Mouse (Mus musculus) stomach, embryonic 14.5 days (tissue): ENCODE results near the gene Cacna1g. TPM values are rescaled to one million over a fixed set of nuclear protein-coding genes. Genes with fewer than 3 reads are reported as not detected.
A peak's percentile ranks its signal among the peaks of the same experiment; 100 is the strongest.

ENCODE experiments used
- ATAC-seq: fragments of 200-750 bp; cut with Nextera tagmentation; 2 replicates; pipeline ENCODE4 v1.8.0; 2017; ENCODE audit warnings: low read depth, moderate TSS enrichment; ENCODE audit not compliant: insufficient number of reproducible peaks, insufficient read depth, low FRiP score
- H3K27ac ChIP-seq: fragments of 300-500 bp; sonication (generic); 2 replicates; pipeline ENCODE4 v1.5.1; 2014; ENCODE audit warnings: mild to moderate bottlenecking, low read length, moderate library complexity, mixed read lengths
- H3K27me3 ChIP-seq: fragments of 300-500 bp; sonication (generic); 2 replicates; pipeline ENCODE4 v1.6.1; 2014; ENCODE audit warnings: low read length, control low read depth, mixed read lengths; ENCODE audit not compliant: control insufficient read depth, insufficient read depth
- H3K36me3 ChIP-seq: fragments of 300-500 bp; sonication (generic); 2 replicates; pipeline ENCODE4 v1.6.1; 2014; ENCODE audit warnings: mild to moderate bottlenecking, control low read depth, low read length, moderate library complexity, mixed read lengths; ENCODE audit not compliant: control insufficient read depth, insufficient read depth
- H3K4me1 ChIP-seq: fragments of 300-500 bp; sonication (generic); 2 replicates; pipeline ENCODE4 v1.6.1; 2014; ENCODE audit warnings: low read length, control low read depth, mixed read lengths; ENCODE audit not compliant: control insufficient read depth, insufficient read depth
- H3K4me2 ChIP-seq: fragments of 300-500 bp; sonication (generic); replicated peaks from 2 replicates; pipeline ENCODE4 v1.6.1; 2014; ENCODE audit warnings: low read depth, low read length, control low read depth
- H3K4me3 ChIP-seq: fragments of 300-500 bp; sonication (generic); 2 replicates; pipeline ENCODE4 v1.5.1; 2014; ENCODE audit warnings: low read depth, low read length, control low read depth
- H3K9ac ChIP-seq: fragments of 300-500 bp; sonication (generic); replicated peaks from 2 replicates; pipeline ENCODE4 v1.6.1; 2014; ENCODE audit warnings: low read depth, mild to moderate bottlenecking, control low read depth, low read length, moderate library complexity, mixed read lengths
- H3K9me3 ChIP-seq: fragments of 300-500 bp; sonication (generic); 2 replicates; pipeline ENCODE4 v1.6.1; 2016; ENCODE audit warnings: low read depth, low read length, control low read depth; ENCODE audit not compliant: control insufficient read depth
- WGBS: fragments of 180-500 bp; shearing (Covaris S2); extraction: QIAGEN DNeasy Blood & Tissue Kit; methylation state at CpG from one replicate; pipeline ENCODE4 v1.1.7; 2014; 5-methylcytosine and 5-hydroxymethylcytosine counted together
- polyA plus RNA-seq: library from polyadenylated mRNA; unstranded; fragments of >200 nt; fragmentation: Nextera tagmentation; extraction: Ambion mirVana; gene quantifications from 2 replicates; pipeline ENCODE4 v1.2.1, GENCODE M21; 2014

Gene Cacna1g
- polyA plus RNA-seq, result 13.5 and 17.6 TPM in 2 replicates

- H3K4me3 ChIP-seq, result peak within 1 kb of the TSS; percentile 81
- peak within 1 kb of the TSS; percentile 82 for H3K4me2 ChIP-seq
- H3K4me1 ChIP-seq, result peaks cover 22% of the 10 kb centered on the region
- under 1% methylated on average over 56 of the region's 71 CpGs for WGBS
- no peaks in the 10 kb centered on the region for H3K36me3 ChIP-seq
- peak within 1 kb of the TSS; percentile 77 for H3K9ac ChIP-seq
- ATAC-seq, result peak; percentile 93
- peaks cover 6% of the 10 kb centered on the region; the same call in 1 of the 2 replicates for H3K27me3 ChIP-seq
- H3K9me3 ChIP-seq, result no peaks in the 10 kb centered on the region
- peak within 1 kb of the TSS; percentile 83; the same call in 1 of the 2 replicates for H3K27ac ChIP-seq
Measured at GRCm38 (mm10) chr11:94473707-94474543, at the start of gene Cacna1g. Gene Cacna1g (minus strand): TSS chr11:94474198.

- WGBS, result under 1% methylated on average over 42 of the region's 42 CpGs
- no peaks in the 10 kb centered on the region for H3K9me3 ChIP-seq
- H3K36me3 ChIP-seq, result no peaks in the 10 kb centered on the region
- H3K27me3 ChIP-seq, result no peaks in the 10 kb centered on the region
- peak; percentile 70 for ATAC-seq
- peaks cover 10% of the 10 kb centered on the region; the same call in 1 of the 2 replicates for H3K4me1 ChIP-seq
- H3K27ac ChIP-seq, result no peak within 1 kb of the TSS
- H3K4me2 ChIP-seq, result peak within 1 kb of the TSS; percentile 67
- H3K9ac ChIP-seq, result peak within 1 kb of the TSS; percentile 18
- H3K4me3 ChIP-seq, result peak within 1 kb of the TSS; percentile 50
Measured at GRCm38 (mm10) chr11:94521219-94521843, 47.3 kb upstream of the Cacna1g start, which contains the start of gene Mycbpap. Gene Mycbpap (minus strand): TSS chr11:94521742.

GRCm38 (mm10) chr11:94513452-94513851 lies 39.5 kb upstream of the Cacna1g start:
- Histone ChIP-seq H3K4me2 (no peak overlapping the region), H3K27ac (no peak overlapping the region), H3K9me3 (no peaks in the 10 kb centered on the region), H3K4me1 (0 out of 2 replicates have a peak, but pooled peaks cover 3% of the 10 kb centered on the region), H3K36me3 (no peaks in the 10 kb centered on the region), H3K27me3 (no peaks in the 10 kb centered on the region), H3K4me3 (no peak overlapping the region), H3K9ac (no peak overlapping the region)
- WGBS, result 33% methylated on average over 9 of the region's 9 CpGs
- ATAC-seq, result no peak

- Histone ChIP-seq H3K27ac (no peak overlapping the region), H3K36me3 (no peaks in the 10 kb centered on the region), H3K9me3 (no peaks in the 10 kb centered on the region), H3K4me1 (0 out of 2 replicates have a peak, but pooled peaks cover 2% of the 10 kb centered on the region), H3K4me2 (no peak overlapping the region), H3K9ac (no peak overlapping the region), H3K27me3 (no peaks in the 10 kb centered on the region), H3K4me3 (no peak overlapping the region)
- WGBS, result 76% methylated on average over 10 of the region's 10 CpGs
- peak; percentile 51; the same call in 1 of the 2 replicates for ATAC-seq
Measured at GRCm38 (mm10) chr11:94508976-94509375, 35.0 kb upstream of the Cacna1g start.

GRCm38 (mm10) chr11:94501482-94501881 lies 27.5 kb upstream of the Cacna1g start:
- H3K4me2 ChIP-seq, result no peak overlapping the region
- no peak overlapping the region for H3K9ac ChIP-seq
- no peak for ATAC-seq
- WGBS, result 86% methylated on average over 8 of the region's 8 CpGs
- H3K4me3 ChIP-seq, result no peak overlapping the region
- no peaks in the 10 kb centered on the region for H3K36me3 ChIP-seq
- peaks cover 21% of the 10 kb centered on the region; the same call in 1 of the 2 replicates for H3K4me1 ChIP-seq
- no peaks in the 10 kb centered on the region for H3K9me3 ChIP-seq
- no peaks in the 10 kb centered on the region for H3K27me3 ChIP-seq
- H3K27ac ChIP-seq, result no peak overlapping the region

GRCm38 (mm10) chr11:94500362-94500761 lies 26.4 kb upstream of the Cacna1g start:
- Histone ChIP-seq H3K27me3 (no peaks in the 10 kb centered on the region), H3K9ac (no peak overlapping the region; the same call in 1 of the 2 replicates), H3K4me3 (peak overlapping the region; percentile 36), H3K27ac (peak overlapping the region; percentile 62), H3K4me2 (peak overlapping the region; percentile 63), H3K4me1 (peaks cover 21% of the 10 kb centered on the region; the same call in 1 of the 2 replicates), H3K36me3 (no peaks in the 10 kb centered on the region), H3K9me3 (no peaks in the 10 kb centered on the region)
- no peak for ATAC-seq
- WGBS, result 15% methylated on average over 8 of the region's 8 CpGs

- H3K9ac ChIP-seq, result no peak within 1 kb of the TSS; the same call in 1 of the 2 replicates
- peak; percentile 82 for ATAC-seq
- under 1% methylated on average over 26 of the region's 26 CpGs for WGBS
Measured at GRCm38 (mm10) chr11:94499661-94500152, 25.7 kb upstream of the Cacna1g start, which contains the start of gene Epn3. Gene Epn3 (minus strand): TSS chr11:94499974.

GRCm38 (mm10) chr11:94499035-94499434 lies 25.0 kb upstream of the Cacna1g start:
- ATAC-seq, result no peak; the same call in 1 of the 2 replicates
- no peak overlapping the region; the same call in 1 of the 2 replicates for H3K9ac ChIP-seq

More at GRCm38 (mm10) chr11:94499661-94500152, 25.7 kb upstream of the Cacna1g start, which contains the start of gene Epn3:
- H3K4me3 ChIP-seq, result peak within 1 kb of the TSS; percentile 36
- peak within 1 kb of the TSS; percentile 90 for H3K27ac ChIP-seq
- H3K4me1 ChIP-seq, result peaks cover 21% of the 10 kb centered on the region; the same call in 1 of the 2 replicates
- peak within 1 kb of the TSS; percentile 63 for H3K4me2 ChIP-seq
- no peaks in the 10 kb centered on the region for H3K36me3 ChIP-seq
- no peaks in the 10 kb centered on the region for H3K9me3 ChIP-seq
- H3K27me3 ChIP-seq, result no peaks in the 10 kb centered on the region

More at GRCm38 (mm10) chr11:94499035-94499434, 25.0 kb upstream of the Cacna1g start:
- Histone ChIP-seq H3K4me1 (peaks cover 21% of the 10 kb centered on the region; the same call in 1 of the 2 replicates), H3K27me3 (no peaks in the 10 kb centered on the region), H3K4me2 (peak overlapping the region; percentile 63), H3K27ac (peak overlapping the region; percentile 90; the same call in 1 of the 2 replicates), H3K36me3 (no peaks in the 10 kb centered on the region), H3K4me3 (peak overlapping the region; percentile 36), H3K9me3 (no peaks in the 10 kb centered on the region)
- 0% methylated on average over 2 of the region's 2 CpGs for WGBS
